Mouse (Mus musculus): ENCODE measurements around the gene Nckap5. TPM values are rescaled to one million over a fixed set of nuclear protein-coding genes. Genes with fewer than 3 reads are reported as not detected.

Gene Nckap5
- polyA plus RNA-seq, 1 experiment, result 0.09 TPM

GRCm38 (mm10) chr1:126451472-126451871, 379.1 kb downstream of the Nckap5 start:
- Histone ChIP-seq H3K4me3 (ENCODE audit: low read depth, low read length) (no peak overlapping the region), H3K4me1 (ENCODE audit: control insufficient read depth, insufficient read depth, low read length) (no peaks in the 10 kb centered on the region), H3K9me3 (replicated peaks; ENCODE audit: control insufficient read depth, insufficient read depth, low read length, poor library complexity, severe bottlenecking) (no peaks in the 10 kb centered on the region), H3K27me3 (ENCODE audit: control insufficient read depth, insufficient read depth, low read length, poor library complexity, severe bottlenecking) (no peaks in the 10 kb centered on the region), H3K27ac (ENCODE audit: insufficient read depth, low read length) (no peak overlapping the region), H3K9ac (ENCODE audit: low read depth, poor library complexity, severe bottlenecking) (no peak overlapping the region), H3K36me3 (ENCODE audit: control insufficient read depth, insufficient read depth, low read length, poor library complexity, severe bottlenecking) (no peaks in the 10 kb centered on the region)
- TF ChIP-seq EP300 (IDR thresholded peaks at IDR 0.05; ENCODE audit: insufficient read depth, low read depth, low read length) (no peak), POLR2A (IDR thresholded peaks at IDR 0.05; ENCODE audit: insufficient read depth, low read length) (no peak), CTCF (IDR thresholded peaks at IDR 0.05; ENCODE audit: low read depth, low read length) (no peak)

- no peaks in the 10 kb centered on the region for H3K27me3 ChIP-seq (ENCODE audit: control insufficient read depth, insufficient read depth, low read length, poor library complexity, severe bottlenecking)
- no peak overlapping the region for H3K4me3 ChIP-seq (ENCODE audit: low read depth, low read length)
- no peak for TF ChIP-seq EP300 (IDR thresholded peaks at IDR 0.05; ENCODE audit: insufficient read depth, low read depth, low read length)
- TF ChIP-seq POLR2A (IDR thresholded peaks at IDR 0.05; ENCODE audit: insufficient read depth, low read length), result no peak
- TF ChIP-seq CTCF (IDR thresholded peaks at IDR 0.05; ENCODE audit: low read depth, low read length), result no peak
- no peaks in the 10 kb centered on the region for H3K36me3 ChIP-seq (ENCODE audit: control insufficient read depth, insufficient read depth, low read length, poor library complexity, severe bottlenecking)
- no peaks in the 10 kb centered on the region for H3K4me1 ChIP-seq (ENCODE audit: control insufficient read depth, insufficient read depth, low read length)
- H3K9me3 ChIP-seq (replicated peaks; ENCODE audit: control insufficient read depth, insufficient read depth, low read length, poor library complexity, severe bottlenecking), result no peaks in the 10 kb centered on the region
- no peak overlapping the region for H3K27ac ChIP-seq (ENCODE audit: insufficient read depth, low read length)
- H3K9ac ChIP-seq (ENCODE audit: low read depth, poor library complexity, severe bottlenecking), result no peak overlapping the region
These were observed 381.2 kb downstream of the Nckap5 start for GRCm38 (mm10) chr1:126449424-126449823.

GRCm38 (mm10) chr1:126443890-126444289, 386.7 kb downstream of the Nckap5 start:
- Histone ChIP-seq H3K4me3 (ENCODE audit: low read depth, low read length) (no peak overlapping the region), H3K9ac (ENCODE audit: low read depth, poor library complexity, severe bottlenecking) (no peak overlapping the region), H3K9me3 (replicated peaks; ENCODE audit: control insufficient read depth, insufficient read depth, low read length, poor library complexity, severe bottlenecking) (no peaks in the 10 kb centered on the region), H3K4me1 (ENCODE audit: control insufficient read depth, insufficient read depth, low read length) (no peaks in the 10 kb centered on the region), H3K36me3 (ENCODE audit: control insufficient read depth, insufficient read depth, low read length, poor library complexity, severe bottlenecking) (no peaks in the 10 kb centered on the region), H3K27me3 (ENCODE audit: control insufficient read depth, insufficient read depth, low read length, poor library complexity, severe bottlenecking) (no peaks in the 10 kb centered on the region), H3K27ac (ENCODE audit: insufficient read depth, low read length) (no peak overlapping the region)
- TF ChIP-seq EP300 (IDR thresholded peaks at IDR 0.05; ENCODE audit: insufficient read depth, low read depth, low read length) (no peak), POLR2A (IDR thresholded peaks at IDR 0.05; ENCODE audit: insufficient read depth, low read length) (no peak), CTCF (IDR thresholded peaks at IDR 0.05; ENCODE audit: low read depth, low read length) (no peak)

- no peak overlapping the region for H3K4me3 ChIP-seq (ENCODE audit: low read depth, low read length)
- no peak overlapping the region for H3K9ac ChIP-seq (ENCODE audit: low read depth, poor library complexity, severe bottlenecking)
- H3K4me1 ChIP-seq (ENCODE audit: control insufficient read depth, insufficient read depth, low read length), result no peaks in the 10 kb centered on the region
- no peaks in the 10 kb centered on the region for H3K36me3 ChIP-seq (ENCODE audit: control insufficient read depth, insufficient read depth, low read length, poor library complexity, severe bottlenecking)
- H3K27ac ChIP-seq (ENCODE audit: insufficient read depth, low read length), result no peak overlapping the region
- H3K9me3 ChIP-seq (replicated peaks; ENCODE audit: control insufficient read depth, insufficient read depth, low read length, poor library complexity, severe bottlenecking), result no peaks in the 10 kb centered on the region
- H3K27me3 ChIP-seq (ENCODE audit: control insufficient read depth, insufficient read depth, low read length, poor library complexity, severe bottlenecking), result no peaks in the 10 kb centered on the region
- TF ChIP-seq EP300 (IDR thresholded peaks at IDR 0.05; ENCODE audit: insufficient read depth, low read depth, low read length) (no peak), CTCF (IDR thresholded peaks at IDR 0.05; ENCODE audit: low read depth, low read length) (no peak), POLR2A (IDR thresholded peaks at IDR 0.05; ENCODE audit: insufficient read depth, low read length) (no peak)
These were observed 387.9 kb downstream of the Nckap5 start for GRCm38 (mm10) chr1:126442723-126443122.

GRCm38 (mm10) chr1:126438000-126438572, 392.5 kb downstream of the Nckap5 start:
- no peaks in the 10 kb centered on the region for H3K27me3 ChIP-seq (ENCODE audit: control insufficient read depth, insufficient read depth, low read length, poor library complexity, severe bottlenecking)
- H3K27ac ChIP-seq (ENCODE audit: insufficient read depth, low read length), result no peak overlapping the region
- no peak overlapping the region for H3K4me3 ChIP-seq (ENCODE audit: low read depth, low read length)
- TF ChIP-seq EP300 (IDR thresholded peaks at IDR 0.05; ENCODE audit: insufficient read depth, low read depth, low read length) (no peak), CTCF (IDR thresholded peaks at IDR 0.05; ENCODE audit: low read depth, low read length) (no peak), POLR2A (IDR thresholded peaks at IDR 0.05; ENCODE audit: insufficient read depth, low read length) (no peak)
- H3K9me3 ChIP-seq (replicated peaks; ENCODE audit: control insufficient read depth, insufficient read depth, low read length, poor library complexity, severe bottlenecking), result no peaks in the 10 kb centered on the region
- H3K4me1 ChIP-seq (ENCODE audit: control insufficient read depth, insufficient read depth, low read length), result no peaks in the 10 kb centered on the region
- H3K9ac ChIP-seq (ENCODE audit: low read depth, poor library complexity, severe bottlenecking), result no peak overlapping the region
- no peaks in the 10 kb centered on the region for H3K36me3 ChIP-seq (ENCODE audit: control insufficient read depth, insufficient read depth, low read length, poor library complexity, severe bottlenecking)

GRCm38 (mm10) chr1:126436937-126437667, 393.5 kb downstream of the Nckap5 start:
- no peaks in the 10 kb centered on the region for H3K4me1 ChIP-seq (ENCODE audit: control insufficient read depth, insufficient read depth, low read length)
- H3K4me3 ChIP-seq (ENCODE audit: low read depth, low read length), result no peak overlapping the region
- H3K36me3 ChIP-seq (ENCODE audit: control insufficient read depth, insufficient read depth, low read length, poor library complexity, severe bottlenecking), result no peaks in the 10 kb centered on the region
- no peaks in the 10 kb centered on the region for H3K9me3 ChIP-seq (replicated peaks; ENCODE audit: control insufficient read depth, insufficient read depth, low read length, poor library complexity, severe bottlenecking)
- TF ChIP-seq EP300 (IDR thresholded peaks at IDR 0.05; ENCODE audit: insufficient read depth, low read depth, low read length) (no peak), POLR2A (IDR thresholded peaks at IDR 0.05; ENCODE audit: insufficient read depth, low read length) (no peak), CTCF (IDR thresholded peaks at IDR 0.05; ENCODE audit: low read depth, low read length) (no peak)
- H3K27me3 ChIP-seq (ENCODE audit: control insufficient read depth, insufficient read depth, low read length, poor library complexity, severe bottlenecking), result no peaks in the 10 kb centered on the region
- no peak overlapping the region for H3K27ac ChIP-seq (ENCODE audit: insufficient read depth, low read length)
- H3K9ac ChIP-seq (ENCODE audit: low read depth, poor library complexity, severe bottlenecking), result no peak overlapping the region

All from ES-Bruce4 (cell line).